Mouse (Mus musculus) skeletal muscle tissue, adult 2 months (tissue): ENCODE measurements around the gene Hs2st1.
"Not testable (repeated sequence)": the region's sequence is repeated elsewhere in the genome, so short reads cannot be mapped to it uniquely, and the experiment has no call there.

Experiments used
- DNase-seq: peaks from one replicate; pipeline ENCODE4 v3.0.0-alpha.2; 2012; ENCODE audit warnings: low read depth, low spot score

The Hs2st1 gene

GRCm38 (mm10) chr3:144570047-144570815 lies at the start of gene Hs2st1, which contains the start of gene Selenof:
Hs2st1 (minus strand) TSS chr3:144570181.
Selenof (plus strand) TSS chr3:144570304.
- peak; percentile 99 for DNase-seq

DNA sequence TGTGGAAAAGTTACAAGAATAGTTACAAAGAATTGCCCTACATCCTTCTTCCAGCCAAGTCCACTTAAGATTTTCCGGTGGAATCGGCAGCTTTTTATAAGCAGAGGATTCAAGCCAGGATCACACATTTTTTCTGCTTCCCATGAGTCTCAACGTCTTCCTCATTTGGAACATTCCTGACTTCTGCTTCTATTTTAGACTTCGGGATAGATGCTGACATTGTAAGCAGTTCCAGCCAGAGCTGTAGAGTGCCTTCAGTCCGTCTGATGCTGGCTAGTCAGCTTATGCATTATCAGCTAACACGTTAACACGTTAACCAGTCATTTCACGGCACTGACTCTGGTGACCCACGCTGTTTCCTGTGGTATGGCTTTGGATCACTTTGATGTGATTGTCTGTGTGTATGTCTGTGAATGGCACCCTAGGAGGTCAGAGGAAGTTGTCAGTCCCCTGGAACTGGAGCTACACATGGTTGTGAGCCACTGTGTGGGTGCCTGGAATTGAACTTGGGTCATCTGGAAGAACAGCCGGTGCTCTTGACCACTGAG lies 47.7 kb upstream of the Hs2st1 start:
- no peak for DNase-seq

GRCm38 (mm10) chr3:144616654-144617425 lies 46.9 kb upstream of the Hs2st1 start:
- peak; percentile 89 for DNase-seq

DNA sequence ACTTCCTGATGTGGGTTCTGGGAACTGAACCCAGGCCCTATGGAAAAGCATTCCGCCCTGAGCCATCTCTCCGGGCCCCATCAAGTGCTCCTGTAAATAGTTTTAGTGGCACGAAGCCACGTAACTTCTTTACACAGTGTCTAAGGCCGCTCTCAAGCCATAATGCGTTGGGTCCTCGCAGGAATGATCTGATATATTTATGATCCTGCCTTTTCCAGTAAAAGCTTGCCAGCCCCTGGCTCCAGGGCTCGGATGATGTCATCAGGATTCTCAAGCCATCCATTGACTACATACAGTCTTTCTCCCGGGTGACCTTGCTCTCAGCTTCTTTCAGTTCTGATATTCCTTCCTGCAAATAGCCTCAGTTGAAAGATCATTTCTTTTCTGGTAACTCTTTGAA lies 45.5 kb upstream of the Hs2st1 start:
- no peak for DNase-seq

DNA sequence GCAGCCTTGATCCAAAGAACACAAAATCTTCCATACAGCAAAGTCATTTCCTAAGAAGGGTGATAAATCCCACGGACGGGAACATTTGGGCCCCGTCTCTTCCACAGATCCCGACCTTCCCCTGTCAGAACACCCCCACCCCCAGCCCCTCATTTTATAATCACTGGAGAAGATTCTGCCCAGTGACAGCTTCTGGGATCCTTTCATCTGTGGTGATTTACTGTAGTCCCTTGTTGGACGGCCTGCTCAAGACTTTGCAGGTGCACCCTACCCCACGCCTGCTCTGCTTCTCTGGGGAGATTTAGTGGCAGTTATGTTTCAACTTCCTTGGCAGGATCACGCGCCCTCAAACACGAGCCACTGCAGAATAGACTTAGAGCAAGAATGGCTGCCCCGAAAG lies 44.7 kb upstream of the Hs2st1 start:
- no peak for DNase-seq

- DNase-seq, result no peak
These were observed 44.3 kb upstream of the Hs2st1 start for GRCm38 (mm10) chr3:144614277-144614676.

DNA sequence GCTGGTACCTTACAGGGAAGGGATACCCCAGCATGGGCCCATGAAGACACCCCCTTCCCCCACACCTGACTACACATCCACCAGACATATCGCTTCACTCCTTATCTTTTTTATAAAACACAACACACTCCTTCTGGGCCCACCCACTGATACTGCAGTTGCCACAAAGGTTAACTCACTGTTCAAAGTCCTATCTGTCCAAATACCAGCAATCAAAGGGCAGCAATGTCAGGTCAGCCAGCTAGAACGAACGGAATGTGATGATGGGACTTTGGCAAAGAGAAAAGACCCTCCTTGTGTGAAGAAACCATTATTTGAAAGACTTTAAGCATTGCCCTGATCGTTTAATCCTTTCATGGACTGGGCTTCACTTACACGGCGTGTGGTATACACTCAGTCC lies 42.4 kb upstream of the Hs2st1 start:
- DNase-seq, result no peak

- DNase-seq, result no peak
These were observed 41.8 kb upstream of the Hs2st1 start for GRCm38 (mm10) chr3:144611626-144612271.

GRCm38 (mm10) chr3:144610759-144611158 lies 40.8 kb upstream of the Hs2st1 start:
- no peak for DNase-seq

- DNase-seq, result no peak
These were observed 38.1 kb upstream of the Hs2st1 start for GRCm38 (mm10) chr3:144608090-144608489.

- DNase-seq, result no peak
These were observed 36.5 kb upstream of the Hs2st1 start for GRCm38 (mm10) chr3:144606449-144606848.

- not testable (repeated sequence) for DNase-seq
These were observed 35.8 kb upstream of the Hs2st1 start for GRCm38 (mm10) chr3:144605811-144606210.

GRCm38 (mm10) chr3:144604205-144604604 lies 34.2 kb upstream of the Hs2st1 start:
- DNase-seq, result no peak

DNA sequence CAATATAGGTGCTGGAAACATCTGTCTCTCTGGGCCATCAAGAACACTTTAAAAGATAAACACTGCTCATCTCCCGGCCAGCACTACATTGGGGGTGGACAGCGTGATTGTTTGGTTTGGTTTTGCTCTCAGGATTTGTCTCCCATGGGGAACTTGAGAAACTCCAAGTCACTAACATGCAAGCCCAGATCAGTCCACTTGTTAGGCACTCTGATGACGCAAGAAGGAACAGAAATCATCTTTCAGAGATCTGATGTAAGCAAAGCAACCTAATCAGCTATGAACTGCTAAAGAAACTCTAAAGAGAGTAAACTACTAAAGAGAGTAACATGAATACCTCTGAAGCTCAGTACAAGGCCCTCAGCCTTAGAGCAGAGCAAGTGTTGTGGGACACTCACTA lies 33.6 kb upstream of the Hs2st1 start:
- no peak for DNase-seq

GRCm38 (mm10) chr3:144602819-144603218 lies 32.8 kb upstream of the Hs2st1 start:
- DNase-seq, result no peak

DNA sequence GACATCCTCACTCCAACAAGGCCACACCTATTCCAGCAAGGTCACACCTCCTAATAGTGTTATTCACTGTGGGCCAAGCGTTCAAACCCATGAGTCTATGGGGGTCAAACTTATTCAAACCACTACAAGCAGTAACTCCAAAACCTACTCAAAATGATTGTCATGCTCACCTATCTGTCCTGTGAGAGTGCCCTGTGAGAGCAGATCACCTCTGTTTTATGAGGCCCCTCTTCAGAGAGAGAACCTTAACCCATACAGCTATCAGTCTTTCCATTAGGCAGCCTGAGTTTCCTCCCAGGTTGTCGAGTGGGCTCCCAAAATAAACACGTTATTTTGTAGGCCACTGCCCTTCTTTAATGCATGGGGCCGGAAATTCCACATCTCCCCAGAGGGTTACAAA lies 32.4 kb upstream of the Hs2st1 start:
- DNase-seq, result no peak

GRCm38 (mm10) chr3:144597790-144598467 lies 27.9 kb upstream of the Hs2st1 start:
- DNase-seq, result no peak

DNA sequence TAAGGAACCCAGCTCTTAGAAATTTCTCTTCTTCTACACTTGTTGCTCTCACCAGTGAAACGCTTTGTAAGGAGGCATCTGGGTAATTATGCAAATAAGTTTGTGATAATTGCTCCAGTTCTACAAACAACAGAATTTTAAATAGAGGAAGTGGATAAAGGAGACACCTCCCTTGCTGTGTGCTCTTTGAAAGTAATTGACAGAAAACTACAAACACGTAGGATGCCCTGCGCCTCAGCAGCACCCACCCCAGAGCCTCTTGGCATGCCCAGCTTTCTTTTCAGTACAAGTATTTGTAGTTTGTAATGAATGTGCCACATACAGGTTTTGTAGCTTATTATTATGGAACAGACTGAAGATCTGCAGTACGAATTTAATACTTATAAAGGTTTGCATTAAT lies 27.1 kb upstream of the Hs2st1 start:
- DNase-seq, result no peak

- no peak for DNase-seq
These were observed 23.2 kb upstream of the Hs2st1 start for GRCm38 (mm10) chr3:144592992-144593785.

- no peak for DNase-seq
These were observed 19.4 kb upstream of the Hs2st1 start for GRCm38 (mm10) chr3:144589189-144589890.
